Comparison of ENCODE assay signal across 10 mouse cellular contexts in genomic region chr1:119259455-119259854, GRCm38 (mm10).
DNase-seq lines count a peak whose midpoint lies in the region.
"Had no signal": no experiment of that assay in that cellular context is flagged by ENCODE, and none has a peak within 500 bp of the region (broad histone marks: within the 10 kb centered on the region; RNA-seq: fewer than 3 reads in every experiment).

No protein-coding gene starts in this region.

- intact Hi-C loops in left cerebral cortex, postnatal 14 days (cut with DNase I): loop anchor here (5.0 to 10.0 kb wide), 2 partner anchors 163 to 165 kb away; partner anchors contain the start of gene Inhbb

- DNase-seq in adrenal gland, adult (ENCODE audit: inconsistent age in 2 of 2, low spot score in 1 of 2): peak; percentile 21 to 78
- no peak for DNase-seq in adrenal gland, adult 18-20 months (ENCODE audit: low spot score in 2 of 2)
- peak; percentile 7 to 23 for DNase-seq in left cerebral cortex, adult 18-20 months (ENCODE audit: low spot score in 2 of 2)
- no peak for DNase-seq in left cerebral cortex, postnatal 14 days (ENCODE audit: low spot score in 2 of 2)
- peak; percentile 37 for DNase-seq in adrenal gland, postnatal 25 days
- DNase-seq in layer of hippocampus, postnatal 10 days (ENCODE audit: low spot score in 2 of 2): peak; percentile 16 to 38
- no peak for DNase-seq in thymus, postnatal 4 days
- no peak for DNase-seq in Muller cell, postnatal 12 days (ENCODE audit: inconsistent ontology term)
- DNase-seq: kidney, adult 8-10 months; thymus, postnatal 14 days had no signal

Comparison
In these comparisons a context has a peak if more than half of its experiments do, and no peak if none do; other contexts are left out.
1. DNase-seq: peak in adrenal gland, adult (2 of 2), left cerebral cortex, adult 18-20 months (2 of 2), adrenal gland, postnatal 25 days (single experiment) and layer of hippocampus, postnatal 10 days (2 of 2); none in adrenal gland, adult 18-20 months (0 of 2), left cerebral cortex, postnatal 14 days (0 of 2), thymus, postnatal 4 days (single experiment) and Muller cell, postnatal 12 days (single experiment).